Mouse (Mus musculus) heart, embryonic 14.5 days (tissue): ENCODE measurements at regions not wholly inside any gene's neighbourhood (a gene's known extent, or its start where the extent isn't known, plus 50 kb on each side); places are given as distances from the start of the nearest gene placed in this dataset.

ENCODE experiments used
- ATAC-seq: fragments of 200-750 bp; cut with Nextera tagmentation; 2 replicates; pipeline ENCODE4 v1.8.0; 2017; ENCODE audit warnings: low read depth, moderate TSS enrichment; ENCODE audit not compliant: insufficient number of reproducible peaks, insufficient read depth, low FRiP score
- H3K27ac ChIP-seq, 2 experiments: fragments of 200-500 bp in 1 of 2; fragments of 300-500 bp in 1 of 2; sonication (generic) in 1 of 2; replicated peaks in 1 of 2; 2 replicates each; pipeline ENCODE4 v1.5.1; 2012 to 2014; ENCODE audit warnings: low read depth in 2 of 2, low read length in 2 of 2, control low read depth in 1 of 2, mild to moderate bottlenecking in 1 of 2, mixed read lengths in 1 of 2; ENCODE audit not compliant: control insufficient read depth in 1 of 2, insufficient read depth in 1 of 2
- H3K27me3 ChIP-seq: fragments of 300-500 bp; sonication (generic); 2 replicates; pipeline ENCODE4 v1.6.1; 2014; ENCODE audit warnings: mild to moderate bottlenecking, low read length, control low read depth; ENCODE audit not compliant: control insufficient read depth, insufficient read depth
- H3K36me3 ChIP-seq: fragments of 300-500 bp; sonication (generic); 2 replicates; pipeline ENCODE4 v1.6.1; 2014; ENCODE audit warnings: mild to moderate bottlenecking, control low read depth, low read length, mixed read lengths; ENCODE audit not compliant: control insufficient read depth, insufficient read depth
- H3K4me1 ChIP-seq, 2 experiments: fragments of 200-500 bp in 1 of 2; fragments of 300-500 bp in 1 of 2; sonication (generic) in 1 of 2; 2 replicates each; pipeline ENCODE4 v1.6.1; 2012 to 2014; ENCODE audit warnings: low read length in 2 of 2, control low read depth in 1 of 2, mixed read lengths in 1 of 2; ENCODE audit not compliant: control insufficient read depth in 2 of 2, insufficient read depth in 2 of 2
- H3K4me2 ChIP-seq: fragments of 300-500 bp; sonication (generic); 2 replicates; pipeline ENCODE4 v1.6.1; 2014; ENCODE audit warnings: mild to moderate bottlenecking, low read length
- H3K4me3 ChIP-seq, 2 experiments: fragments of 200-500 bp in 1 of 2; fragments of 300-500 bp in 1 of 2; sonication (generic) in 1 of 2; 2 replicates each; pipeline ENCODE4 v1.5.1; 2012 to 2014; ENCODE audit warnings: low read length in 2 of 2, mild to moderate bottlenecking in 2 of 2, control low read depth in 1 of 2, low read depth in 1 of 2, moderate library complexity in 1 of 2; ENCODE audit not compliant: control insufficient read depth in 1 of 2, insufficient read depth in 1 of 2
- H3K9ac ChIP-seq: fragments of 300-500 bp; sonication (generic); 2 replicates; pipeline ENCODE4 v1.6.1; 2014; ENCODE audit warnings: mild to moderate bottlenecking, low read length
- H3K9me3 ChIP-seq: fragments of 300-500 bp; sonication (generic); 2 replicates; pipeline ENCODE4 v1.6.1; 2016; ENCODE audit warnings: low read length, control low read depth; ENCODE audit not compliant: control insufficient read depth
- WGBS: fragments of 180-500 bp; shearing (Covaris S2); extraction: QIAGEN DNeasy Blood & Tissue Kit; methylation state at CpG from one replicate; pipeline ENCODE4 v1.1.7; 2014; 5-methylcytosine and 5-hydroxymethylcytosine counted together

DNA sequence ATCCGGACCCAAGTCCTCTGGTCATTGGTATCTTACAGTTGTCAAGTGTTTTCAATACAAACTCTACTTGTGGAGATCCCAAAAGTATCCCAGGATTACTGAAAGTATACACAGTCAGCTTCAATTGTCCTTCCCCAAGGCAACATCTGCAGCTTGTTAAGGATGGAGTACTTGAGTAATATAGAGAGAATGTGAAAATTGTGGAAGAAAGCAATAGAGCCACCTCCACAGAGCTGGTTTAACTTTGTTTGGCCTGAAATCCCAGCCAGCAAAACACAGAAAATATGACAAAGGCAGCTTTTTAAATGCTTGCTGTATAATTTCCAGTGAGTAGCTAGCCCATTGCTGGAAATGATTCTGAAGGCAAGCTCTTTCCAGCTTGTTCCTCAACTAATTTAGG is 217.0 kb upstream of the Tbl1xr1 start:
- Histone ChIP-seq H3K27ac (no peak overlapping the region), H3K36me3 (no peaks in the 10 kb centered on the region), H3K4me2 (no peak overlapping the region), H3K4me1 (no peaks in the 10 kb centered on the region; a peak in 1 of 4 replicates), H3K9me3 (no peaks in the 10 kb centered on the region), H3K9ac (no peak overlapping the region), H3K4me3 (no peak overlapping the region), H3K27me3 (no peaks in the 10 kb centered on the region)
- 97% methylated on average over 1 of the region's 1 CpGs for WGBS
- no peak for ATAC-seq

- ATAC-seq = no peak
- Histone ChIP-seq H3K4me1 (no peaks in the 10 kb centered on the region; a peak in 1 of 4 replicates), H3K27ac (no peak overlapping the region), H3K27me3 (no peaks in the 10 kb centered on the region), H3K36me3 (no peaks in the 10 kb centered on the region), H3K9ac (no peak overlapping the region), H3K4me2 (no peak overlapping the region), H3K9me3 (no peaks in the 10 kb centered on the region), H3K4me3 (no peak overlapping the region)
- 76% methylated on average over 4 of the region's 4 CpGs for WGBS
These were observed 215.4 kb upstream of the Tbl1xr1 start for GRCm38 (mm10) chr3:21860915-21861635.

DNA sequence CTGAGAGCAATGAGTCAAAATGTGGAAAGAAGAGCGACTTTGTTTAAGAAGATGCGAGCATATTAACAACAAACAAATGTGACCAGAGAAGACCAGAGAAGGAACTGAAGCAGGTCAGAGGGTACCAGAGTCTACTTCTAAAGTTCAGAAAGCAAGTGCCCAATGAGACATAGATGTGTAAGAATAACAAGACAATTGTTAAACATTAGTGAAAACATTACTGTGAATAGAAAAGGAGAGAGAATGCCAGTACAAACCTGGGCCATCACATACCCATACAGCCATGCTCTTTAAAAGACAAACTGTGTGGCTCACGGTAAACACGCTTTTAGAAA is 214.8 kb upstream of the Tbl1xr1 start:
- 88% methylated on average over 4 of the region's 4 CpGs for WGBS
- Histone ChIP-seq H3K9me3 (no peaks in the 10 kb centered on the region), H3K9ac (no peak overlapping the region), H3K4me3 (no peak overlapping the region), H3K4me2 (no peak overlapping the region), H3K36me3 (no peaks in the 10 kb centered on the region), H3K27ac (no peak overlapping the region), H3K27me3 (no peaks in the 10 kb centered on the region), H3K4me1 (no peaks in the 10 kb centered on the region; a peak in 1 of 4 replicates)
- no peak for ATAC-seq

GRCm38 (mm10) chr3:21864391-21864790 is 212.1 kb upstream of the Tbl1xr1 start:
- H3K27ac ChIP-seq = no peak overlapping the region
- ATAC-seq = no peak
- H3K9me3 ChIP-seq = no peaks in the 10 kb centered on the region
- no peak overlapping the region for H3K4me2 ChIP-seq
- no peaks in the 10 kb centered on the region for H3K36me3 ChIP-seq
- H3K9ac ChIP-seq = no peak overlapping the region
- no peak overlapping the region for H3K4me3 ChIP-seq
- H3K27me3 ChIP-seq = no peaks in the 10 kb centered on the region
- WGBS = 66% methylated on average over 5 of the region's 5 CpGs
- H3K4me1 ChIP-seq = no peaks in the 10 kb centered on the region; a peak in 1 of 4 replicates

DNA sequence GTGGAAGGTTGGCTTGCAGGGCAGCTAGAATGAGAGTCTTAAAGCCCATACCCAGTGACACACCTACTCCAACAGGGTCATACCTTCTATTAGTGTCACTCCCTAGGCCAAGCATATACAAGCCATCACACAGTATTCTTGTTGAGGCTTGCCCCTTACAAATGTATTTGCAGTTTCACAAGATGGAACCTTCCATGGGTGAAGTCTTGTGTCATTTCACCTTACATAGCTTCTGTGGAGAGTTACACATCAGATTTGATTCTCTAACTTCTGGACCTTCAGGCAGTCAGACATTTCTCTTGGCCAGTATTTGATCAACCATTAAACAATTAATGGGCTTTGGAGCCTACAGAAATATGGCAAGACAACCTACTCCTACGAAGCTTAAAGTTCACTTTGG is 210.6 kb upstream of the Tbl1xr1 start:
- 91% methylated on average over 1 of the region's 1 CpGs for WGBS
- no peak overlapping the region for H3K9ac ChIP-seq

DNA sequence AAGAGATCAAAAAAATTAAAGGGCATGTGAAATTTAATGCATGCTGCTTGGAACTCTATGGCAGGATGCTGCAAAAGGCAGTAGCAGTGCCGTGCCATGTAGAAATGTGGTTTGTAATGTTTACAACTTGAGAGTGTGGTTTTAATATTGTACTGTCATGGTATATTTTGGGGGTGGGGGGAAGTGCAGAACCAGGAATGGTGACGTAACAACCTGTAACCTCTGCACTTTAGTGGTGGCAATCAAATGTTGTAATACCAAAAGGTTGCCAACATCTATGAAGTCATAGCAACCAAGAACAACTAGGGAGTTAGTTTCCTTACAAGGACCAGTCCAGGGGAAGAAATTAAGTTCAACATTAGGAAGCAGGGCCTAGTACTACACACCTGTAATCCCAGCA is 198.1 kb upstream of the Tbl1xr1 start:
- no peaks in the 10 kb centered on the region for H3K27me3 ChIP-seq
- no peak overlapping the region for H3K9ac ChIP-seq
- H3K4me2 ChIP-seq = no peak overlapping the region
- ATAC-seq = no peak
- no peak overlapping the region for H3K4me3 ChIP-seq
- H3K9me3 ChIP-seq = no peaks in the 10 kb centered on the region
- 88% methylated on average over 2 of the region's 2 CpGs for WGBS
- H3K36me3 ChIP-seq = no peaks in the 10 kb centered on the region
- H3K4me1 ChIP-seq = no peaks in the 10 kb centered on the region
- no peak overlapping the region for H3K27ac ChIP-seq

More for the DNA sequence above, 210.6 kb upstream of the Tbl1xr1 start:
- no peak for ATAC-seq
- Histone ChIP-seq H3K4me3 (no peak overlapping the region), H3K27ac (no peak overlapping the region), H3K27me3 (no peaks in the 10 kb centered on the region), H3K36me3 (no peaks in the 10 kb centered on the region), H3K4me1 (no peaks in the 10 kb centered on the region), H3K9me3 (no peaks in the 10 kb centered on the region), H3K4me2 (no peak overlapping the region)

DNA sequence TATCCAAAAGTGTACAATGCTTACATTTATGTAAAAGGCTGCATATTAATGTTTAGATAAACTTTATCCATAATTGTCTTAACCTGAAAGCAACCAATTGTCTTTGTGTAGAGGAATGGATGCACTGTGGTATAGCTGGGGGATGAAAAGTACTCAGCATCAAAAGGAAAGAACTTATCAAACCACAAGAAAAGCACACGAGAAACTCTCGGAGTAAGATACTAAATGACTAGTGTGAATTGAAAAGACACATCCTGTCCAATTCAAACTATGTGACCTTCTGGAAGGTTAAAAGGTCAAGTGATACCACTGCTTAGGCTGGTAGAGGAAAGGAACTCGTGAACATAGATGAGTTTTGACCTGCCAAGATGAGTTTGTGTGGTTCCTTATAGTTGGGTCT is 192.2 kb upstream of the Tbl1xr1 start:
- Histone ChIP-seq H3K4me2 (no peak overlapping the region), H3K9me3 (no peaks in the 10 kb centered on the region), H3K27ac (no peak overlapping the region), H3K9ac (no peak overlapping the region), H3K27me3 (no peaks in the 10 kb centered on the region), H3K4me3 (no peak overlapping the region), H3K4me1 (no peaks in the 10 kb centered on the region), H3K36me3 (no peaks in the 10 kb centered on the region)
- ATAC-seq = no peak
- WGBS = 46% methylated on average over 3 of the region's 3 CpGs

DNA sequence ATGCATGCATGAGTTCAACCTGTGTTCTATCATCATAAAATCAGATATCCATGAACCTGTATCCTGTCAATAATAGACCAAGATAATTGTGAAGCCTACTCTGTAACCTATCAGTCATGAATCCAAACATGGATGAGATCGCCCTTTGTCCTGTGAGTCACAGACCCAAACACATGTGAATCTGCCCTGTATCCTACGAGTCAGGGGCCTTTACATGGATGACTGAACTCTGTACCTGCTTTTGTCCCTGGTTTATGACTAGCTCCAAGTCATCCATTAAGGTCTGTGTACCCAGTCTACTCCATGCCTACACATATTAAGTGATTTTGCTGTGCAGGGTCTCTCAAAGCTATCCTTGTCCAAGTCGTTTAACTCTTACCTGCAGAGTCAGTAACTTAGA is 187.7 kb upstream of the Tbl1xr1 start:
- WGBS = 85% methylated on average over 3 of the region's 3 CpGs

More for the DNA sequence above, 187.7 kb upstream of the Tbl1xr1 start:
- no peak overlapping the region for H3K9ac ChIP-seq
- no peaks in the 10 kb centered on the region for H3K4me1 ChIP-seq
- no peak overlapping the region for H3K4me3 ChIP-seq
- H3K9me3 ChIP-seq = no peaks in the 10 kb centered on the region
- H3K36me3 ChIP-seq = no peaks in the 10 kb centered on the region
- H3K27me3 ChIP-seq = no peaks in the 10 kb centered on the region
- no peak overlapping the region for H3K4me2 ChIP-seq
- no peak for ATAC-seq
- no peak overlapping the region for H3K27ac ChIP-seq
